Mouse (Mus musculus) skeletal muscle tissue, adult 2 months (tissue): ENCODE data around the gene Slc7a15.
"Not testable (repeated sequence)": the region's sequence is repeated elsewhere in the genome, so short reads cannot be mapped to it uniquely, and the experiment has no call there.

Source experiments
- DNase-seq: peaks from one replicate; pipeline ENCODE4 v3.0.0-alpha.2; 2012; ENCODE audit warnings: low read depth, low spot score

Gene Slc7a15

GRCm38 (mm10) chr12:8598966-8599365 lies at the start of gene Slc7a15:
Gene Slc7a15, minus strand, starts transcription at chr12:8599066.
- DNase-seq = not testable (repeated sequence)

DNA sequence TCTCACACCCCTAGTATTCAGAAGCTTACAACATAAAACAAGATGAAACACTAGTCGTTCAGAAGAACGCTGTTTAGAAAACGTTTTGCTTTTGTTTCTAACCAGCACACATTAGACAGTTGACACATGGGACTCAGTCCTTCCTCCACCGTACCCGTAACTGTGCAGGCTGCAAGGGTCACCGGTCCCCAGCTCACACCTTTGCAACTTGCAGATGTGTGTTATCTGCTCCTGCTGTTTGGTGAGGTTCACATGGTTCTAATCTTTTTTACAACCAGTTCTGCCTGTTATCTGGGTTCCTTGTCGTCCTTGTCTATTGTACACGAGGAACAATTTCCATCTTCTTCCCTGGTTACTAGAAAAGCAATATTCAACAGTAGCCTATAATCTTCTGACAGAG lies 49.3 kb upstream of the Slc7a15 start:
- not testable (repeated sequence) for DNase-seq

- no peak for DNase-seq
Measured at GRCm38 (mm10) chr12:8641425-8641735, 42.5 kb upstream of the Slc7a15 start.

DNA sequence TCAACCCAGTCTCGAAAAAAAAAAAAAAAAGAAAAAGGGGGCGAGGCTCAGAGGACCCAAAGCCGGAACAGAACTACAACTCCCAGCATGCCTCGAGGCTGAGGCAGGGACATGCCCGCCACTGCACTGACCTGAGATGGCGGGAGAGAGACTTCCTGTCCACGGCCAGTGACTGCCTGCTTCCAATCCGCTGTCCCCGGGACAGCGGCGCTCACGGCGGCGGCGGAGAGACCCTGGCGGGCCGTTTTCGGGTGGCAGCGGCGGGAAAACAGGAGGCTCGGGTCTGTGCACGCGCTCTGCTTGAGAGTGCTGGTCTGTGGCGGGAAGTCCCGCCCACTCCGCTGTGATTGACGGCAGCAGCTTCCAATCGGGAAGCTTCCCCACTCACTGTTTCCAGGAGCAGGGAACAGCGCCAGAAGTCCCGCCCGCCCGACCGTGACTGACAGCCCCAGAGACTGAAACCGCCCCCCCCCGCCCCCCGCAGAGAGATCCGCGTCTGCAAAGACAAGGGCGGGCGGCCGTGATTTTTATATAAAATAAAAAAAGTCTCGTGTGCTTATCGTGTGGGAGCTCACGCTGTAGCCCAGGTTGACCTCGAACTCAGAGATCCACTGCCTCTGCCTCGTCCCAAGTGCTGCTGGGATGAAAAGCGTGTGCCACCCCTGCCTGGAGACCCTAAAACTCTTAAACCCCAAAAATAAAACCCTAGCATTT lies 42.0 kb upstream of the Slc7a15 start:
- DNase-seq = peak; percentile 95

DNA sequence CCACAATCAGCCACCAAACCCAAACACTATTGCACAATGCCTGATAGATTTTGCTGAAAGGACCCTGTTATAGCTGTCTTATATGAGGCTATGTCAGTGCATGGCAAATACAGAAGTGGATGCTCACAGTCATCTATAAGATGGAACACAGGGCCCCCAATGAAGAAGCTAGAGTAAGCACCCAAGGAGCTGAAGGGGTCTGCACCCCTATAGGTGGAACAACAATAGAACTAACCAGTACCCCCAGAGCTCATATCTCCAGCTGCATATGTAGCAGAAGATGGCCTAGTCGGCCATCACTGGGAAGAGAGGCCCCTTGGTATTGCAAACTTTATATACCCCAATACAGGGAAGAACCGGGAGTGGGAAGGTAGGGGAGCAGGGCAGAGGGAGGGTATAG lies 41.3 kb upstream of the Slc7a15 start:
- DNase-seq = not testable (repeated sequence)

- DNase-seq = peak; percentile 45
Measured at GRCm38 (mm10) chr12:8638411-8639087, 39.7 kb upstream of the Slc7a15 start.

DNA sequence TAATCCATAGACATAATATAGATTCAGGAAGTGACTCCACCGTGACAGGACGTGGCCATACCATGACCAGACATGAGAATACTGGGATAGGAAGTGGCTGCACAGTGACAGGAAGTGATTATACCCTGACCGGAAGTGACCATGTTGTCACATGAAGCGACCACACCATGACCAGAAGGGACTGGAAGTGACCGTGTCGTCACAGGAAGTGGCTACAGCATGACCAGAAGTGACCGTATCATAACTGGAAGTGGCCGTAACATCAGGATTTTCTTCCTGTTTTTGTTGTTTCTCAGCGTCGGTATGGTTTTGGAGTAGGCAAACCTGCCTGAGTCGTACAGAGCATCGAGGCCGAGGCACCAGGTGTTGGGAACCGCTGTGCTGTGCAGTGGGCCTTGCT lies 38.1 kb upstream of the Slc7a15 start:
- DNase-seq = no peak

DNA sequence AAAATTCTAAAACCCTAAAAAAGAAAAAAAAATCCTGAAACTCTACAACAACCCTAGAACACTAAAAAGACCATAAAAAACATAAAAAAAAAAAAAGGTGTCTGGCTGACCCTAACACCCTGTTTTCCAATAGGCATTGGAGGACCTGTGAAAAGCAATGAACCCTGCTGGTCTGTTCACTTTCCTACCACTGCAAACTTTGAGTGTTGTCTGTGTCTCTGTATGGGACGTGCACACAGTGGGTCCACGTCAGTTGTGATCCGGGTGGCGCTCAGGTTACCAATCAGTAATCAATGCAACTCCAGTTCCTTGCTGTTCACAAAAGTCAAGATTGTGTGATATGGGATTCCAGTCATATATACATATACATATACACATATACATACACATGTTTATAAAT lies 36.7 kb upstream of the Slc7a15 start:
- no peak for DNase-seq

DNA sequence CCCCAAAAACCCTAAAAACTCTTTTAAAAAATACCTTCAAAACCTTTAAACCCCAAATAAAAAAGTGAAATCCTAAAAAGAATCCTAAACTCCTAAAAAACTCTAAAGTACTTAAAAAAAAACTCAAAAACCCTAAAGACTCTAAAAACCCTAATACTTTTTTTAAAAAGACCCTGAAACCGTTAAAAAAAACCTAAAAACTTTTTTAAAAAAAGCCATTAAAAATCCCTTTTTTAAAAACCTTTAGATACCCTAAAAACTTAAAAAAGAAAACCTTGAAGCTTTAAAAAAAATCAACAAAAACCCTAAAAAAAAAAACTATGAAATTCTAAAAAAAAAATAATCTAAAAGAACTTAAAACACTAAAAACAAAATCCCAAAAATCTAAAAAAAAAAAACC lies 35.4 kb upstream of the Slc7a15 start:
- DNase-seq = no peak

- DNase-seq = no peak
Measured at GRCm38 (mm10) chr12:8632737-8633365, 34.0 kb upstream of the Slc7a15 start.

DNA sequence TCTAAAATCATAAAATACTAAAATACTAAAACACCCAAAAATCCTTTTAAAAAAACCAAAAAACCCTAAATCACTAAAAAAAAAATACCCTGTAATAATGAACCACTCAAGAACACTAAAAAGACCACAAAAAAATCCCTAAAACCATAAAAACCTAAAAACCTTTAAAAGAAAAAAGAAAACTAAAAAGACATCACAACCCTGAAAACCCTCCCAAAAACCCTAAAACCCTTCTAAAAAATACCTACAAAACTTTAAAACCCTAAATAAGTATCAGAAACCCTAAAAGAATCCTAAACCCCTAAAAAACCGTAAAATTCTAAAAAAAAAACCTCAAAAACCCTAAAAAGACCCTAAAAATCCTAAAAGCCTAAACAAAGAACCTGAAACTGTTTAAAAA lies 32.8 kb upstream of the Slc7a15 start:
- no peak for DNase-seq

GRCm38 (mm10) chr12:8629537-8629936 lies 30.7 kb upstream of the Slc7a15 start:
- DNase-seq = no peak

GRCm38 (mm10) chr12:8620678-8621018 lies 21.8 kb upstream of the Slc7a15 start:
- DNase-seq = no peak

DNA sequence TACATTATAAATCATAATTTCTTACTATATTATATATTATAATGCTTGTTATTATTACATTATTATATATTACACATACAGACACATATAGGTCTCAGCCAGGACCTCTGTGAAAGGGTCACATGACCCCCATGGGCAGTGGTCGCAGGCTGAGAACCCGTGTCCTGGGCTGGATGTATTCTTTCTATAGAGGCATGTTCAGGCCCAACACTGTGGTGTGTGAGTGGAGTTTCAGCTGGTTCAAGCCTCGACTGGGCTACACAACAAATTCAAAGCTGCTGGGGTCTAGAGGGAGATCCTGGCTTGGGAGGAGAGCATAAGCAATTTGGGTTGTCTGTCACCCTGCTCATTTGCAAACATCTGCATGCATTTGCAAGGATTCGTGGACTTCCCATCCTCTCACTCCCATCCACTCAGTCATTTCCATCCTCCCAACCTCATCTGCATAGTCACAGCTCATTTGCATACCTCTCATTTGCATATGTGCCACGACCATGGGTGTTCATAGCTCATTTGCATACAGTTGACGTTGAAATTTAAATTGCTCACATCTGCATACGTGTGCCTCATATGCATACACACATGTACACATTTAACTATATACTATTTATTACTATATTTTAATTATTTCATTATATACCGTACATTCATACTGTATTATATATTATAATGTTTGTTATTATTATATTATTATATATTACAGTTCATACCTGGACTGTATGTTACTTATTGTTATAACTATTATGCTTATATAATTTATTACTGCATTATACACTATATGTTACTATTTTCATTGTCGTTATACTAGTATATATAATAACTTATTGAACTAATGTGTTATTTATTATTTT lies 21.2 kb upstream of the Slc7a15 start:
- no peak for DNase-seq

DNA sequence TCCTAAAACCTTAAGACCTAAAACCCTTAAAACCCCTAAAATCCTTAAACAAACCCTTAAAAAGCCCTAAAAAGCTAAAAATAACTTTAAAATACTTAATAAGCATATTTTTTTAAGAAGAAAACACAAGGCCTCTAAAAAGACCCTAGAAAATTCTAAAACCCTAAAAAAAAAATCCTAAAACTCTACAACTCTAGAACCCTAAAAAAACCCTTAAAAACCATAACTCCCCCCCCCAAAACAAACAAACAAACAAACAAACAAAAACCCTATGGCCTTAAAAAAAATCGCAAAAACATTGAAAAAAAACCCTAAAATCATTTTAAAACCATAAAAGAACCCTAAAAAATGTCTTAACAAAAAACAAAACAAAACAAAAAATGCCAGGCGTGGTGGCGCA lies 19.4 kb upstream of the Slc7a15 start:
- no peak for DNase-seq

DNA sequence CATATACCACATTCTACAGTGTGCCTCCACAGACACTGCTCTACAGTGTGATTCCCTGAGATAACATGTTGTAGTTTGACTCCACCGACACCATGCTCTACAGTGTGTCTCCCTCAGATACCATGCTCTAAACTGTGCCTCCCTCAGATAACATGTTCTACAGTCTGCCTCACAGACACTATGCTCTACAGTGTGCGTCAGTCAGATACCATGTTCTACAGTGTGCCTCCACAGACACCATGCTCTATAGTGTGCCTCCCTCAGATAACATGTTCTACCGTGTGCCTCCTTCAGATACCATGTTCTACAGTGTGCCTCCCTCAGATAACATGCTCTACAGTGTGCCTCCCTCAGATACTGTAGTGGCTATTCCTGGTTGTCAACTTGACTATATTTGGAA lies 10.2 kb upstream of the Slc7a15 start:
- DNase-seq = no peak

DNA sequence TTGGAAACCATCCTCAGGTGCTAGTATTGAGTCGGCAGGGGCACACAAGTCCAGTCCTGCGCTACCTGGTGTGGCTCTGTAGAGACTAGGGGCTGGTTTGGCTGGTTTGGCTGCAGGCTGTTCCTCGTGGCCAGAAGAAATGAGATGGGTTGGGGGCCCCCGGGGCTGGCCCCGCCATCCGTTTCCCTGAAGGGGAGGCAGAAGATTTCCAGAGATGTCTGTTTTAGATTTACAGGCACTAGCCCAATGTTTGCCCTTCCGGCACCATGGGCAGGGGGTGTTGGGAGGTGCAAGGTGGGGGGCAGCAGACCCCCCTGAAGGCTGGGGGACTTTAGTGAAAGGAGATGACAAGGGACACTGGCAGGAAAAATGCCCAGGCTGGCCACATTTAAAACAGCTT lies 3.3 kb downstream of the Slc7a15 start:
- no peak for DNase-seq

DNA sequence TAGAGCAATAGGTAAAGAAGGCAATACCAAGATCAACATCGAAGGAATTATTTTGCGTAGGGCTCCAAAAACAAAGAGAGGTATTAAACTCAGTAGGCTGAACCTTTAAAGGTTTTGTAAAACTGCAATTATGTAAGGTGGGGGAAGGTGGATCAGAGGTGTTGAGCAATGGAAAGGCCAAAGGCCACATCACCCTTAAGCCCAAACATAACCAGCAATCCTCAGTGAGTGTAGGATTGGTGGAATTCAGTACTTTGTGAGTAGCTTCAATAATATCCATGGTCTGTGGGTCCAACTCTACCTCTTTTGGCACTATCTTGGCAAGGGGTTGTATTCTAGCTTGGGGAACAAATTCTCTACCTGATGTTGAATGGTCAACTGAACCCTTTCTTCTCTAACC lies 7.5 kb downstream of the Slc7a15 start:
- not testable (repeated sequence) for DNase-seq

DNA sequence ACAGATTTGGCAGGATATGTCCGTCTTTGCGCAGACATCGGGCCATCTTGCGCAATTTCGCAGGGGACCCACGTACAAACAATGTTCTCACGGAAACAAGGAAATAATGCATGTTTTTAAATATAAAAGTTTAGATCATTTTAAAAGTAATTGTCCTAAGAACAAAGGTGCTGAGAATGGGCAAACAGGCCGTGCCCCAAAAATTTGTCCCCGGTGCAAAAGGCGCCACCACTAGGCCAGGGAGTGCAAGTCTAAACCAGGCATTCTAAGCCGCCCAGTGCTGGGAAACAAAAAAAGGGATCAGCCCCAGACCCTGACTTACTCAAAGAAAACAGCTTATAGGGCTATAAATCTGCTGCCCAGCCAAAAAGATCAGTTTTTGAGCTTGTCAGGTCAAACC lies 25.5 kb downstream of the Slc7a15 start:
- DNase-seq = no peak

DNA sequence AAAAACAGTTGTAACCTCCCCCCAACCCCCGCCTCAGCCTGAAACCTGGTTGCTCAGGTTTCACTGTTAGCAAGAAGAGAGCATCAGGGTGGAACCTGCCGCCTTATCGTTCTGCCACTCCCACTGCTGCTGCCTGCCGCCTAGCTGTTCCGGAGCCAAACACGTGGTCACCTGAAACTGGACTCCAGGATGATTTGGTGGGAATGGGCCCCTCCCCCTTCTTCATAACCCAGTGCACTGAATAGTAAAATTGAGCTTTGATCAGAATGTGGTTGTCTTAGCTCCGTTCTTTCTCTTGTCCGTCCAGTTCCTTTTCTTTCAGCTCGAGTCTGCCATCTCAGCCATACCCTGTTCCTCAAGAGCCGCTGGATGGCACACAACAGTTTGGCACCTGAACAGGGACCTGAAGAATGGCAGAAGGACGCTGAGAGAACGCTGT lies 26.9 kb downstream of the Slc7a15 start:
- not testable (repeated sequence) for DNase-seq

- not testable (repeated sequence) for DNase-seq
Measured at GRCm38 (mm10) chr12:8571287-8571902, 27.5 kb downstream of the Slc7a15 start.

DNA sequence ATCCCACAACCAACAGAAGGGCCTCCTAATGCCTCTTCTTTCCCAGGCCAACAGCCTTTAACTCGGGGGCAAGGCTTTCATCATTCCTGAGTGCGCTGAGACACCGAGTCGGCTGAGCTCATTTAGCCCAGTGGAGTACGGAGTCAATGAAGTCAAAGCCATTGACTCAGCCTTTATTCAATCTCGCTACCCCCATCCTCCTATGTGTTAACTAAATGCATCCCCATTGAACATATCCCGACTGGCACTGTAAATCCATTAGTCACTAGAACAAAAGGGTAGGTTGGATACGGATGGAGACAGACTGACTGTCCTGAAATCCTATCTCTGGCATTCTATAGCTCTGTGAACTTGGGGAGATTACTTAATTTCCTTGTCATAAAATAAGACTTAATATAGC lies 36.7 kb downstream of the Slc7a15 start:
- not testable (repeated sequence) for DNase-seq
